Mouse (Mus musculus): ENCODE data around the gene Wdr1.

DNA sequence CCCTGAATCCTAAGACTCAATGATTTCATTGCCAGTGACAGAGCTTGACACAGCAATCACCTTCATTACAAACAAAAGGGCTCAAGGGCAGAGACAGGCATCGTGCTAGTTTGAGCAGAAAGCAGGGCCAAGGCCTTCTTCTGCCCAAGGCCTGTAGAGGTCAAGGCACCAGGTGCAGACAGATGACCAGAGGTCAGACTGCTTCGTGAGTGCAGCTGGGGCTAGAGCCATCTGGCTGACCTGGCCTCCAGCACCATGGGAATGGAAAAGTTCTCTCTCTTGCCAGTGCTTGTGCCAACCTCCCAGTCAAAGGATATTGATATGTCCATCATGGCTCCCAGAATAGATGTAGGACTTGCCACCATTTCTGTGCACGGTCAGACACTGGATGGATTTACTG is 26.2 kb downstream of the Wdr1 start:
- TF ChIP-seq GATA1 (IDR thresholded peaks at IDR 0.05; ENCODE audit: borderline replicate concordance, low read length) (no peak), FLI1 (IDR thresholded peaks at IDR 0.05; ENCODE audit: low read length) (no peak)
